Mouse (Mus musculus) left cerebral cortex, postnatal 36 days (tissue): ENCODE measurements at regions not wholly inside any gene's neighbourhood (a gene's known extent, or its start where the extent isn't known, plus 50 kb on each side); places are given as distances from the start of the nearest gene placed in this dataset.
"Not testable (repeated sequence)": the region's sequence is repeated elsewhere in the genome, so short reads cannot be mapped to it uniquely, and the experiment has no call there.

Source experiments
- DNase-seq, 2 experiments: peaks; one replicate each; pipeline ENCODE4 v3.0.0; 2021 to 2022; ENCODE audit warnings: low spot score in 2 of 2, mixed read lengths in 1 of 2
- intact Hi-C: fragments of 180-260 bp; cut with DNase I; formaldehyde crosslinking; loops from one replicate; pipeline ENCODE4 v1.15.1; 2025

GRCm38 (mm10) chr14:83861736-83862135, 581.6 kb upstream of the Pcdh17 start:
- intact Hi-C loops = no loop called here
- no peak for DNase-seq

- intact Hi-C loops = no loop called here
- no peak for DNase-seq
Observed at GRCm38 (mm10) chr14:83862653-83863052, 580.7 kb upstream of the Pcdh17 start.

- intact Hi-C loops = no loop called here
- no peak for DNase-seq
Observed at GRCm38 (mm10) chr14:83886393-83886792, 557.0 kb upstream of the Pcdh17 start.

- DNase-seq, intact Hi-C loops: not testable (repeated sequence)
Observed at GRCm38 (mm10) chr14:83900711-83901110, 542.7 kb upstream of the Pcdh17 start.

GRCm38 (mm10) chr14:83943101-83943500, 500.3 kb upstream of the Pcdh17 start:
- intact Hi-C loops = no loop called here
- DNase-seq = no peak

GRCm38 (mm10) chr14:83944176-83944575, 499.2 kb upstream of the Pcdh17 start:
- intact Hi-C loops = no loop called here
- no peak for DNase-seq

GRCm38 (mm10) chr14:83949696-83950095, 493.7 kb upstream of the Pcdh17 start:
- intact Hi-C loops = no loop called here
- no peak for DNase-seq

- intact Hi-C loops = no loop called here
- peak in 1 of 2 experiments; percentile 11 for DNase-seq
Observed at GRCm38 (mm10) chr14:83959111-83959510, 484.3 kb upstream of the Pcdh17 start.

GRCm38 (mm10) chr14:83983566-83983965, 459.8 kb upstream of the Pcdh17 start:
- no peak for DNase-seq
- intact Hi-C loops = no loop called here
